Mouse (Mus musculus) liver, adult 2 months (tissue): ENCODE results near the gene Ccdc146. TPM values are rescaled to one million over a fixed set of nuclear protein-coding genes. Genes with fewer than 3 reads are reported as not detected.

ENCODE experiments used
- DNase-seq: peaks from one replicate; pipeline ENCODE4 v3.0.0-alpha.2; 2011; ENCODE audit warnings: low read depth, low spot score; ENCODE audit errors: extremely low read depth
- H3K27ac ChIP-seq: fragments of 200-500 bp; replicated peaks from 2 replicates; pipeline ENCODE4 v1.5.1; 2012; ENCODE audit warnings: low read depth, mild to moderate bottlenecking, control low read depth, inconsistent platforms, low read length; ENCODE audit not compliant: insufficient read depth
- H3K27me3 ChIP-seq: fragments of 200-500 bp; 2 replicates; pipeline ENCODE4 v1.6.1; 2012; ENCODE audit warnings: mild to moderate bottlenecking, moderate library complexity, low read length, inconsistent platforms; ENCODE audit not compliant: control insufficient read depth, insufficient read depth
- H3K36me3 ChIP-seq: fragments of 200-500 bp; 2 replicates; pipeline ENCODE4 v1.6.1; 2012; ENCODE audit warnings: low read length, inconsistent platforms; ENCODE audit not compliant: control insufficient read depth, insufficient read depth
- H3K4me1 ChIP-seq: fragments of 200-500 bp; 2 replicates; pipeline ENCODE4 v1.6.1; 2011; ENCODE audit warnings: low read length; ENCODE audit not compliant: control insufficient read depth, insufficient read depth
- H3K4me3 ChIP-seq: fragments of 200-500 bp; 2 replicates; pipeline ENCODE4 v1.5.1; 2011; ENCODE audit warnings: low read depth, mild to moderate bottlenecking, control low read depth, low read length, moderate library complexity; ENCODE audit not compliant: insufficient read depth
- H3K79me2 ChIP-seq: fragments of 200-500 bp; 2 replicates; pipeline ENCODE4 v1.6.1; 2012; ENCODE audit warnings: inconsistent platforms, mild to moderate bottlenecking, low read length, moderate library complexity; ENCODE audit not compliant: control insufficient read depth, insufficient read depth
- H3K9ac ChIP-seq: fragments of 200-500 bp; 2 replicates; pipeline ENCODE4 v1.6.1; 2012; ENCODE audit warnings: low read depth, mild to moderate bottlenecking, control low read depth, inconsistent platforms, low read length
- CTCF ChIP-seq: fragments of 200-500 bp; IDR thresholded peaks from 2 replicates; pipeline ENCODE4 v1.5.1; 2011; ENCODE audit warnings: low read depth, low read length, control low read depth
- POLR2A ChIP-seq: fragments of 200-500 bp; IDR thresholded peaks from 2 replicates; pipeline ENCODE4 v1.6.1; 2011; ENCODE audit warnings: low read length, control low read depth; ENCODE audit not compliant: insufficient read depth; ENCODE audit errors: extremely low read depth
- WGBS: fragments of 180-500 bp; shearing (Covaris S2); methylation state at CpG from one replicate; pipeline ENCODE4 v1.1.7; 2018; 5-methylcytosine and 5-hydroxymethylcytosine counted together
- polyA plus RNA-seq: library from polyadenylated mRNA; depleted of rRNA; stranded (reverse); fragments of >200 nt; gene quantifications from 2 replicates; pipeline ENCODE4 v1.2.3, GENCODE M21; 2012
- total RNA-seq: library from RNA; depleted of rRNA; stranded (reverse); fragments of >200 nt; gene quantifications from 2 replicates; pipeline ENCODE4 v1.2.3, GENCODE M21; 2014

Ccdc146 gene
- total and polyA plus RNA-seq, 2 experiments: not detected

- no peak overlapping the region for H3K4me3 ChIP-seq
- TF ChIP-seq CTCF: no peak
- H3K4me1 ChIP-seq: peaks cover 4% of the 10 kb centered on the region; the same call in 1 of the 2 replicates
- H3K36me3 ChIP-seq: no peaks in the 10 kb centered on the region
- H3K27me3 ChIP-seq: no peaks in the 10 kb centered on the region
- no peak overlapping the region; the same call in 1 of the 2 replicates for H3K27ac ChIP-seq
- H3K79me2 ChIP-seq: no peaks in the 10 kb centered on the region
- no peak overlapping the region for H3K9ac ChIP-seq
- 10% methylated on average over 12 of the region's 13 CpGs for WGBS
- peak; percentile 89 for DNase-seq
Measured at GRCm38 (mm10) chr5:21391616-21392384, 32.7 kb downstream of the Ccdc146 start.

- TF ChIP-seq POLR2A (no peak), CTCF (no peak)
- H3K27me3 ChIP-seq: no peaks in the 10 kb centered on the region
- WGBS: 86% methylated on average over 4 of the region's 4 CpGs
- no peaks in the 10 kb centered on the region for H3K79me2 ChIP-seq
- peaks cover 12% of the 10 kb centered on the region for H3K4me1 ChIP-seq
- no peak overlapping the region for H3K27ac ChIP-seq
- H3K4me3 ChIP-seq: no peak overlapping the region
- H3K9ac ChIP-seq: no peak overlapping the region
- DNase-seq: no peak
- H3K36me3 ChIP-seq: no peaks in the 10 kb centered on the region
Measured at GRCm38 (mm10) chr5:21388855-21389254, 35.6 kb downstream of the Ccdc146 start.

GRCm38 (mm10) chr5:21387340-21387739 is 37.1 kb downstream of the Ccdc146 start:
- DNase-seq: no peak
- Histone ChIP-seq H3K9ac (no peak overlapping the region), H3K27ac (no peak overlapping the region), H3K27me3 (no peaks in the 10 kb centered on the region), H3K4me1 (peaks cover 12% of the 10 kb centered on the region), H3K4me3 (no peak overlapping the region), H3K79me2 (no peaks in the 10 kb centered on the region), H3K36me3 (no peaks in the 10 kb centered on the region)
- TF ChIP-seq POLR2A (no peak), CTCF (no peak)

GRCm38 (mm10) chr5:21386432-21386831 is 38.0 kb downstream of the Ccdc146 start:
- Histone ChIP-seq H3K4me3 (no peak overlapping the region), H3K9ac (no peak overlapping the region), H3K27ac (no peak overlapping the region), H3K36me3 (no peaks in the 10 kb centered on the region), H3K4me1 (peaks cover 11% of the 10 kb centered on the region), H3K27me3 (no peaks in the 10 kb centered on the region), H3K79me2 (no peaks in the 10 kb centered on the region)
- TF ChIP-seq POLR2A: no peak
- no peak for TF ChIP-seq CTCF
- DNase-seq: peak; percentile 25
- WGBS: 72% methylated on average over 4 of the region's 4 CpGs

- no peaks in the 10 kb centered on the region for H3K27me3 ChIP-seq
- TF ChIP-seq CTCF (no peak), POLR2A (no peak)
- WGBS: 91% methylated on average over 9 of the region's 9 CpGs
- H3K27ac ChIP-seq: no peak overlapping the region
- peaks cover 8% of the 10 kb centered on the region for H3K4me1 ChIP-seq
- H3K36me3 ChIP-seq: no peaks in the 10 kb centered on the region
- no peaks in the 10 kb centered on the region for H3K79me2 ChIP-seq
- H3K9ac ChIP-seq: no peak overlapping the region
- no peak for DNase-seq
- no peak overlapping the region for H3K4me3 ChIP-seq
Measured at GRCm38 (mm10) chr5:21384976-21385375, 39.5 kb downstream of the Ccdc146 start.

- H3K27ac ChIP-seq: no peak overlapping the region
- TF ChIP-seq CTCF (no peak), POLR2A (no peak)
- peaks cover 8% of the 10 kb centered on the region for H3K4me1 ChIP-seq
- no peaks in the 10 kb centered on the region for H3K79me2 ChIP-seq
- no peaks in the 10 kb centered on the region for H3K27me3 ChIP-seq
- H3K4me3 ChIP-seq: no peak overlapping the region
- DNase-seq: peak; percentile 24
- H3K9ac ChIP-seq: no peak overlapping the region
- no peaks in the 10 kb centered on the region for H3K36me3 ChIP-seq
- WGBS: 41% methylated on average over 13 of the region's 13 CpGs
Measured at GRCm38 (mm10) chr5:21384252-21384960, 40.1 kb downstream of the Ccdc146 start.
